In the genomic region with DNA sequence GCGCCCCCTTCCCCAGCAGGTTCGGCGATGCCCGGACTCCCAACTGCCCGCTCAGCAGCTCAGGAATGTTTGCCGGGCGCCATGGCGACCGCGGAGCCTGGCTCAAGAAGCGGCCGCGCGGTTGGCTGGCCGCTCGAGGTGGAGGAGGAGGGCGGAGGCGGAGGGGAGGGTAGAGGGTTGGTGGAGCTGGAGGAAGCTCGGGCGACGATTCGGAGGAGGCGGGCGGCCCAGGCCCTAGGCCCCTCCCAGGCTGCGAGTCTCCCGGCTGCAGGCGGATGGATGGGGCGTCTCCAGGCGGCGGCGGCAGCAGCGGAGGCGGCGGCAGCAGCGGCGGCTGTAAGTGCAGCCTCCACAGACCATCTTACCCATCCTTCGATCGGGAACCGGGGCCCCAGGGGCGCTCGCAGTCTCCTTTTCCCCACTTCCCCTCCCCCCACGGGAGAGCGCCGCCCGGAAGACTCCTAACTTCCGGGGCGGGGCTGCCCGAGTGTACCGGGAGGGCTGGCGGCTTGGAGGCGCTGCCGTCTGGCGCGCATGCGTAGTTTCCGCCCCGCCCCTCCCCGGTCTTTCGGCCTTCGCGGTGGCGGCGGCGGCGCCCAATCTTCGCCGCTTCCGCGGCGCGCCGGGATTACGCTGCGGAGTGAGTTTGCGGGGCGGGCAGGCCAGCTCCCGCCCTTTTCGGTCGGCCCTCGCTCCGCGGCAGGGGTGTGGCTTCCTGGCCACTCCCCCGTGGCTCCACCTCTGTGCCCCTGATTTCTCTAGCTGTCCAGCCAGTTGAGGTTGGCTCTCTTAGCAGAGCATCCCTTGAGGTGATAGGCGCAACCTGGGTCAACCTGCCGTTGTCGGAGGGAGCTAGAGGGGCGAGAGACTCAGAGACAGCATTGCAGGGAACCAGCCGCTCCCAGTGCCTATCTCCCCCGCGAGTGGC, we compare ENCODE assay signal across 8 mouse cellular contexts. TPM values are rescaled to one million over a fixed set of nuclear protein-coding genes. Genes with fewer than 3 reads are reported as not detected.
DNase-seq lines count a peak whose midpoint lies in the region; ATAC-seq lines count a peak whose summit lies in the region.

A gene (plus strand): TSS at position 207 of the 928 bp plus-strand sequence.
A gene (minus strand): TSS at position 372 of the 928 bp plus-strand sequence.

- intact Hi-C loops in gastrocnemius, postnatal 14 days (cut with DNase I; ENCODE audit: low total_unique reads) = no loop called here
- intact Hi-C loops in left cerebral cortex, postnatal 10 days (cut with DNase I) = loop anchor here (10.0 kb wide), 1 partner anchor 130 kb away; no protein-coding TSS in a partner anchor

- peak; percentile 91 for ATAC-seq in inflammation-experienced regulatory T-cells, adult 6 months
- ATAC-seq in megakaryocyte-erythroid progenitor cell, adult 5-6 weeks (replicated peaks; ENCODE audit: low FRiP score, low TSS enrichment, poor library complexity, severe bottlenecking) = peak; percentile 94

- DNase-seq in adipocyte (ENCODE audit: low spot score) = peak; percentile 93
- DNase-seq in embryo, embryonic 10 days (ENCODE audit: low spot score) = peak; percentile 96
- peak; percentile 97 for DNase-seq in gastrocnemius, postnatal 14 days
- peak; percentile 90 to 99 for DNase-seq in left cerebral cortex, postnatal 10 days (ENCODE audit: extremely low spot score in 1 of 2, low spot score in 2 of 2)
- DNase-seq in right cerebral cortex, postnatal 25 days = peak; percentile 96
- DNase-seq in urinary bladder, postnatal 4 days (ENCODE audit: low spot score in 2 of 2) = peak; percentile 94 to 96

RNA-seq across cellular contexts. Expression of the first gene that starts in this region (rescaled TPM):
- total RNA-seq in gastrocnemius, postnatal 14 days (2021) = 10 to 100 TPM; 21.8 to 22.3 TPM
- 10 to 100 TPM; 67.5 to 88.1 (median 83.0) TPM for polyA plus RNA-seq in inflammation-experienced regulatory T-cells, adult 6 months (2017; shearing (Covaris generic))
- total RNA-seq in left cerebral cortex, postnatal 10 days (2021) = 10 to 100 TPM; 47.0 to 48.3 TPM
- total RNA-seq in megakaryocyte-erythroid progenitor cell, adult 5-6 weeks (2014; fragmentation: Nextera tagmentation) = 82.0 and 90.2 TPM in 2 replicates
- 95.3 and 101 TPM in 2 replicates for total RNA-seq in megakaryocyte-erythroid progenitor cell, adult 5-6 weeks (2017)

RNA-seq across cellular contexts. Expression of the second gene that starts in this region (rescaled TPM):
- under 1 TPM; 0.74 to 0.86 TPM for total RNA-seq in gastrocnemius, postnatal 14 days (2021)
- polyA plus RNA-seq in inflammation-experienced regulatory T-cells, adult 6 months (2017; shearing (Covaris generic)) = 1 to 10 TPM; 1.2 to 2.1 (median 1.4) TPM
- total RNA-seq in left cerebral cortex, postnatal 10 days (2021) = 1 to 10 TPM; 7.5 to 8.7 TPM
- total RNA-seq in megakaryocyte-erythroid progenitor cell, adult 5-6 weeks (2014; fragmentation: Nextera tagmentation) = 2.7 and 5.0 TPM in 2 replicates
- total RNA-seq in megakaryocyte-erythroid progenitor cell, adult 5-6 weeks (2017) = 1.6 and 9.8 TPM in 2 replicates

Comparison
In these comparisons a context has a peak if more than half of its experiments do, and no peak if none do; other contexts are left out.
1. Peak in every context shown above with its lines: DNase-seq and ATAC-seq.